Mouse (Mus musculus): ENCODE data around the gene Trim47.
"Not testable (repeated sequence)": the region's sequence is repeated elsewhere in the genome, so short reads cannot be mapped to it uniquely, and the experiment has no call there.

The Trim47 gene

DNA sequence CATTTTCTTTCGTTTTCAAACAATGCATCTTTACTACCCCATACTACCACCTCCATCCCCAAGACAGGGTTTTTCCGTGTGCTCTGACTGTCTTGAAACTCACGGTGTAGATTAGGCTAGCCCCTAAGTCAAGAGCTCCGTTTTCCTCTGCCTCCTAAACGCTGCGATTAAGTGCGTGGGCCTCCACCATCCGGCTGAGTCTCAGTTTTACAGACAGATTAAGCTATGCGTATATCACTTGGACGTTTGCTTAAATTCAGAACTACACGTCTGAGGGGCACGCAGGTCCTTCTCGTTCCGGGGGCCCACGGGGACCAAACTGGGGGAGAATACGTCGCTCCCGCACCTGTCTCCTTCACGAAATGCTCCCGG, 11.1 kb upstream of the Trim47 start:
- no peak for DNase-seq (ENCODE audit: low read depth)

DNA sequence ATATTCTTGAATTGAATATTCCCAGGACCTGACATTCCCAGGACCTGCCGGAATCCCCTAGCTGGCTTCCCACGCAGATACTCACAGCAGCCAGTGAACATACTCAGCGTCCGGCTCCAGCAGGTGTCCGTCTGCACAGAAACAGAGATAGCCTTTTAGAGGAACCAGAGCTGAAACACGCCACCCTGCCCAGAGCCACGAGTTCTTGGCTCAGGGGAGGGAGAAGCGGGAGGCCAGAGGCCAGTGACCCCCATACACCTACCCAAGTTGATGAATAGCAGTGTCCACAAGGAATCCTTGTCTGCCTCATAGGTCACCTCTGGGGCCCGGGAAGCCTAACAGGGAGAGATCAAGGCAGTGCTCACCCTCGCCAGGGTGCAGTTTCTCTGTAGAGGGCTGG, 7.2 kb upstream of the Trim47 start:
- DNase-seq (ENCODE audit: low read depth): no peak

DNA sequence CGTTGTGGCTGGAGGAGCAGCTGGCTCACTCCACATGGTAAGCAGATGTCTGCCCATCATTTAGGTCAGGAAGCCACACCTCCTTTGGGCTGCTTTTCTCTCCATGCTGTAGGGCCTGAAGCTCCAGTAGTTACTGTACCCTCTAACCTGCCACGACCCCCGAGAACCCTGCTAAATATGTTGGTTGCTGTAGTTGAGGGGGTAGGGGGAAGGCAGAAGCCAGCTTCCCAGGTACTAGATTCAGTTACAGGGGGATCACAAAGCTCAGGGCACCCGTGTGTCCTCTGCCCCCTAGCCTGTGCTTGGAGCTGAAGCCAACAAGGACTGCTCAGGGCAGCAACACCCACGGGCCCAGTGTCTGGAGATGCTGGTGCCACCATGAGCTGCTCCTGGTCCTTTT, 6.5 kb upstream of the Trim47 start:
- DNase-seq (ENCODE audit: low read depth): no peak

DNA sequence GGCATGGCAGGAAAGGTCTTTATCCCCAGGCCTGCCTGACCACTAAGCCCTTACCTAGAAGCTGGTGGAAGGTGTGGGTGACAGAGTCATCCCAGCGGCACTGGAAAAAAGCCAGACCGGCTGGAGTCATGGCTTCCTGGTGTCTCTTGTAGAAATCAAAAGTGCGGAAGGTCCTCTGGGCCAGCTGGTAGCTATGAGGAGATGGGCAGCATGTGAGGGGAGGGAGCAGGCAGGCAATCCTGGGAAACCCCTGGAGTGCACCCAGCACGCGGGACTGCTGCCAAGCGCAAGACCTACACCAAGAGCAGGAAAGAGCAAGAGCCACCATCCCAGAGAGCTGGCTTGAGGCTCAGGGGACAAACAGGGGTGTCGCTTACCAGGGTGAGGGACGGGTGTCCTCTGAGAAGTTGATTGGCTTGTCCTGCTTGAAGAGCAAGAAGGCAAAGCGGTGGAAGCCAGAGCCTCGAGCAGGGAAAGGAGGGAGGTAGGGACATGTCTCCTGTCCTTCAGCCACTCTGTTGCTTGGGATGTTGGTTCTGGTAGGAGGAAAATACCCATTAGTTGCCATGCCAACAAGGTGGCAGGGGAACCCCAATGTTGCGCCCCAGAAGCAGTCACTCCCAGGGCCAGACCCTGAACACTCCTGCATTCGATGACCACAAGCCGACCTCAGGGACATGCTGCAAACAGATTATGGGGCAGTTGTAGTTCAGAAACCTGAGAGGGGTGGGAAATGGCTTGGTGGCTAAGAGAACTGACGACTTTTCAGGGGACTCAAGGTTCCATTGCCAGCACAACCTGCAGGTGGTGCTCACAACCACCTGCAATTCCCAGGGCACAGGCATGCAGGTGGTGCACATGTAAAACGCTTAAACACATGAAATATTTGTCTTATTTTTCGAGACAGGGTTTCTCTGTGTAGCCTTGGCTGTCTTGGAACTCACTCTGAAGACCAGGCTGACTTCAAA, 5.6 kb upstream of the Trim47 start:
- no peak for DNase-seq (ENCODE audit: low read depth)

DNA sequence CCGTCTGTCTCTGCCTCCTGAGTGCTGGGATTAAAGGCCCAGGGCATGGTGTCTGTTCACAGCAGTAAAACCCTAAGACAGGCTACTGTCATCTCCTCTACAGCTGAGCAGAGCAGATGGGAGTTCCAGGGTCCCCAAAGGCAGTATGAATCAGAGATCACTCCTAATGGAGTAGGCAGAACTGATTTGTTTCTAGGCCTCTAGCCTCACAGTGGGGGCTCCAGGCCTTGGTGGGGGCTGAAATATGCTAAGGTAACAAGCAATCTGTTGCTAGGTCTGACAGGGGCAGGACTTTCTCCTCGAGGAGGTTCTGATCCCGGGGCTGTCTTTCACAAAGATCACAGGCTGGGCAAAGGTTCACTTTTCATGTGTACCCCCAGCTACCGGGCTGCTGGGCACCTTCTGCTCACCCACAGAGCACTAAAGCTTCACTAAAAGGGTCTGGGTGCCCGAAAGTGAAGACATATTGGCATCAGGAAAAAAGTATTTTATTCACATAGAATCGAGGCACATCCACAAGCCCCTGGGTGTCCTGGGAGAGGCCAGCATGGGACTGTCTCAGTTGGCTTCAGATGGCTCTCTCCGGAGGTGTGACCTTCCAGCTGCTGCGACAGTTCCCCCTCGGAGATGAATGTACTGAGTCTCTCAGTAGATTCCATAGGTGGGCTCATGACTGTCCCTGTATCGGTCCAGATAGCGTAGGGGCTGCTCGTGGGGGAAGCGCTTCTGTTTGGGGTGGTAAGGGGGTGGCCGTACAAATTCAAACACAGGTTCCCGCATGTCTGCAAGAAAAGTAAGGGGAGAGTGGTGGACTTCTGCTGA, 4.5 kb upstream of the Trim47 start:
- no peak for DNase-seq (ENCODE audit: low read depth)

DNA sequence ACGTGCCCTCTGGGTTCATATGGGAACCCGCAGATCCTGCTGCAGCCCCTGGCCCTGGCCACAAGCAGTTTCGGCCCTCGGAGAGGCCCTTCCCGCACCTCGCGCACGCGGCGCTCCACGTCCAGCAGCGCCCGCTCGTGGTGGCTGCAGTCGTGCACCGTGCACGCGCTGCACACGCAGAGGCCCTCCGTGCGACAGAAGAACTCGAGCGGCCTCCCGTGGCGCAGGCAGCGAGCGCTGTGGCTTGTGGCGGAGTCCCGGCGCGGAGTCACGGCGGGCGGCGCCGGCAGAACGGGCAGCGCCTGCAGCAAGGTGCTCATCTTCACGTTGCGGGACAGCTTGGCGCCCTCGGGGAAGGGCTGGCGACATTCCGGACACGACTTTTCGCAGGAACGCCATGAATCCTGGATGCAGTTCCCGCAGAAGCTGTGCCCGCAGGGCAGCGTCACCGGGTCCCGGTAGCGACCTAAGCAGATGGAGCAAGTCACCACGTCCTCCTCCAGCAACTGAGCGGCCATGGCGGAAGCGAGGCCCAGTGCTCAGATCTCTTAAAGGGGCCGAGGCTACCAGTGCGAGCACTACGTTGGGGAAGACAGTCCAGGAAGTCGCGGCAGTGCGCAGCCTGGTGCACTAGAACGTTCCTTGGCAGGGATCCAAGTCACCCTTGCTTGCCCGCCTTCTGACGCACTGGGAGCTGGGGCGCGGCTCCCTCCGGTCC, 3.6 kb upstream of the Trim47 start, which contains the start of gene Trim65:
Trim65 (minus strand) TSS at position 641 of the 718 bp plus-strand sequence.
- peak; percentile 78 for DNase-seq (ENCODE audit: low read depth)

DNA sequence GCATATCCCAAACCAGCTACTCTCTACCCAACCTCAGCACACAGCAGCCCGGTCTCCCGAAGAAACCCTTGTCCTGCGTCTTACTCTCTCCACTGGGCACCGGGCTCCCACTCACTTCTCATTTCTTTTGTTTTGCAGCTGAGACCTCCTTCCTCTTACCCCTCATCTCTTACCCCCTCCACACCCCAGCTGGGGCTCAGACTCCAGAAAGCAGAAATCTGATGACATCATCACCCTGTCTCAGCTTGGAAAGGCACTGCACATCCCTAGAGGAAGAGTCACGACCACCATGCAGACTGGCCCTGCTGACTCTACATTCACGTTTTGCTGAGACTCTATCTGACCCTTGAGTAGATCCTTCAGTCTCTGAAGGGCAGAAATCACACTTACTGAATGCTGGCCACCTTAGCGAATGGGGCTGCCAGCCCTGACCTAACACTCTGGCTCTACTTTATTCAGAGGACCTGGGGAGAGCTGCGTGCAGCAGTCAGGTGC, 3.0 kb upstream of the Trim47 start:
- no peak for DNase-seq (ENCODE audit: low read depth)

DNA sequence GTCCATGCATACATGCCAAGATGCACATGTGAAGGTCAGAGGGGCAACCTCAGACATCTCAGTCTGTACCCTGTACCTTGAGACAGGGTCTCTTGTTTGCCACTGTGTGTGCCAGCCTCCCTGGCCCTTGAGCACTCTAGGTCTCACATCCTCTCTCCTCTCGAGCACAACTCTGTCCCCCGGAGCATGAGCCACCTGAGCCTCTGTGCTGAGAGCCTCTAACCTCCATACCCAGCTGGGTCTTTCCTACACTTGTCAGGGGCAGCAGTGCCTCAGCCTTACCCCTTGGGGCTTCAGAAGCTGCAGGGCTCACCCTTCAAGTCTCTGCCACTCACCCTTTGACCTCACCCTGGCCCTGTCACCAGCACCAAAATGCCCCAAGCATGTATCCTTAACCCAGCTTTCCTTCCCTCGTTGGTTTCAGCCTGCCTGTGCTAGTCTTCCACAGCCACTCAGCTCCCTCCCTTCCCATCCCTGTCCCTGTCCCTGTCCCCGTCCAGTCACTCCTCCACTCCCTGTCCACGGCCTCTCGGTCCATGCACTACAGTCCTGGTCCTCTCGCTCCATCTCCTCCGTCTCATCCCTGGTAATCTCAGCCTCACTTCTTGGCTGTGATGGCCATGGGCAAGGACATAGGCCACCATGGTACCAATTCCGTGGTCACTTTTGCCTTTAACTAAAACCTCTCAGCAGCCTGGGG, 2.2 kb upstream of the Trim47 start:
- no peak for DNase-seq (ENCODE audit: low read depth)

DNA sequence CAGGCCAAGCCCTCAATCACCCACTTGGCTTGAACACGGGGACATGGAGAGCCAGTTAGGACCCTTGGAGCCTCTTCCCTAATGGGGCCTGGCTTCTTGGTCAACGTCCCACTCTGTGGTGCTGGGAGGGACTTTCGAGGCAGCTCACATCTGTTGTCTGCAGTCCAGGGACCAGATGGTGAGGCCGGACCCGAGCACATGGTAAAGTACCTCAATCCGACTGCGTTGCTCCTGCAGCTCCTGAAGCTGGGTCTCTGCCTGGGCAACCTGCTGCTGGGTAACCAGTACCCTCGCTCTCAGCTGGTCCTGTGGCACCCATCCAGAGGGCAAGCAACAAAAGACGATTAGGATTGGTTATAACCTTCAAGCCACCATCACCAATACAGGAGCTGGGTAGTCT, 976 bp upstream of the Trim47 start:
- DNase-seq (ENCODE audit: low read depth): no peak

DNA sequence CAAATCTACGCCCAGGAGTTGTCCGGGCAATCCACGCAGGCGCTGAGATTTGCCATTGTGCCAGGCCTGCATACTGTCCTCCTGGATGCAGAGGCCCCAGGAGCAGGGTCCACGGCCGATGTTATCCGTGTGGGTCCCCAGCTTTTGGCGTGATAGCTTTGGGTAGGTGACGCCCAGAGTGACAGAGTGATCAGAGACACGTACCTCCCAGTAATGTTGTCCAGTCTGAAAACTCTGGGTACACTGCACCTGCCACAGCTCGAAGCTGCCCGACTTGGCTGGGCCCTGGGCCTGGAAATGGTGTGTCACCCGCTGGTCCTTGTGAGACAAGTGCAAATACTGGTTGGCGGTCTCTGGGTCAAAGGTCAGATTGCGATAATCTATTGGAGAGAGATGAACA, 749 bp downstream of the Trim47 start:
- no peak for DNase-seq (ENCODE audit: low read depth)

DNA sequence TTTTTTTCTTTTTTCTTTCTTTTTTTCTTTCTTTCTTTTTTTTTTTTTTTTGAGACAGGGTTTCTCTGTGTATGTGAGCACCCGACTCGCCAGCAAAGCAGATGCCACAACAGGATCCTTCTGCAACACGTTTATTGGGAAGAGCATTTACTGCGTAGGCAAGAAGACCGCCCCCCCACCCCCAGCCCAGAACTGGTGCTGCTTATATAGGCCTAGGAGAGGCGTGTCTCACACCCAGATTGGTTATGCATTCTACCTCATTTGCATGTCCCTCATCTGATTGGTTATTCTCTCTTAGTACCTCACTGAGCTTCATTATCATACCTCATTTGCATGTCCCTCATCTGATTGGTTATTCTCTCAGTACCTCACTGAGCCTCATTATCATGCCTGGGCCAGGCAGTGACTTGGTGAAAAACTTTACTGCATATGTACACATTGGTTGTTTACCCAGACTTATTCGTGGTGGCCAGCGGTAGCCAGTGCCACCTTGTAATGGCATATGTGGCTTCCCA, 5.2 kb downstream of the Trim47 start:
- not testable (repeated sequence) for DNase-seq (ENCODE audit: low read depth)

DNA sequence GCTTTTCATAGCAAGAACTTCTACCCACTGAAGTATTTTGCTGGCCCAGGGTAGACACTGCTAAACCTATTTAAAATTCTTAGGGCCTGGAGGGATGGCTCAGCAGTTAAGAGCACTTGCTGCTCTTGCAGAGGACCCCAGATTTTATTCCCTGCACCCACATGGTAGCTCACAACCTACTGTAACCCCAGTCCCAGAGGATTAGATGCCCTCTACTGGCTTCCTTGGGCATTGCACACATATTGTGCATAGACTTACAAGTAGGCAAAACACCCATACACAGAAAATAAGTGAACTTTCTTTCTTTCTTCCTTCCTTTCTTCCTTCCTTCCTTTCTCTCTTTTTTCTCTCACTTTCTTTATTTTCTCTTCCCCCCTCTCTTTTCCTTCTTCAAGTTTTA, 9.2 kb downstream of the Trim47 start:
- no peak for DNase-seq (ENCODE audit: low read depth)

DNA sequence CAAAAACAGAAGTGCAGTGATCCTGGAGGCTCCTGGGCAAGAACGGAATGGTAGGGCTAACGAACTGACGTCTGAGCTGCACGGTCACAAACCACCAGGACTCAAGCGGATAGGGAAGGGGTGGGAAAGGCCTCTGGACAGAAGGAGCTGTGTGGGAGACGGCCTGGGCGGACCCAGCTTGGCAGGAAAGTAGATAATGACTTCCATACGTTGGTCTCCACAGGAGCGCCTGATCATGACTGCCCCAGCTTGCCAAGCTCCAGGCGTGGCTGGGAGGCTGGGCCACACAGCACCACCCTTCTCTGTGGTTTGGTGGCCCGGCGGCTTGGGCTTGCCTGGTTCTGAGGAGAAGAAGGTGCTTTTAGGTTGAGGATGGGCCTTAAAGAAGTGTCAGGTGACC, 9.8 kb downstream of the Trim47 start:
- no peak for DNase-seq (ENCODE audit: low read depth)

DNA sequence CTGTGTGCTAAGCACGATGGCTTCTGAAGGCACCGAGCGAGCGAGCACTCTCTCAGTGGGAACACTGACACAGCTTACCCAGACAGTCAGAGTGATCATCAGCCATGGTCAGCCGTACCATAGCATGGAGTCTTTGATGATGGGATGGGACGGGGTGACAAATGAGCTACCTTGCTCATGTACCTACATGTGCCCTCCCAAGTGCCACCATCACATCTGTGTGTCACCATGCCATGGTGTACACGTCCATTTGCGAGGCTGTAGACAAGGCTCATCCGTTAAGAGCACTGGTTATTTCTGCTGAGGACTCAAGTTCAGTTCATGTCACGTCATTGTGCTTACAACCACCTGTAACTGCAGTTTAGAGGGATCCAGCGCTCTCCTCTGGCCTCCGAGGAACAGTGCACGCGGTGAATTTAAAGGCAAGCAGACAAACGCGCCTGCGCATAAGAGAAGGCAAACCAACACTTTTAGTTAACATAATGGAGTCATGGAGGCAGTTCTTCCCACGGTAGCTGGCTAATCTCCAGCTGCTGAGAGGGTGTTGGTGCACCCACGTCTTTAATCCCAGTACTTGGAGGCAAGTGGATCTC, 15.3 kb downstream of the Trim47 start:
- no peak for DNase-seq (ENCODE audit: low read depth)

DNA sequence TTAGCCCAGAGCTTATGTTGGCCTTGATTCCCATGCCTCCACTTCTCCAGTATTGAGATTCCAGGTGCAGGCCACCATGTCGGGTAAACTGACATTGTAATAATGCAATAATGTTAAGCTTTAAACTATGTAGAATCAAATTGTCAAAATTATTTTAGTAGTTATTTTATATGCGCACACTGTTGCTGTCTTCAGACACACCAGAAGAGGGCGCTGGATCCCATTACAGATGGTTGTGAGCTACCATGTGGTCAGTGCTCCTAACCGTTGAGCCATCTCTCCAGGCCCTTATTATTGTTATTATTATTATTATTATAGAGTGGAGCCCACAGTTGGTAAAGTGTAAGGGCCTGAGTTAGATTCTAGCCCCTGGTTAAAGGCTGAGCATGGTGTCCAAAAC, 15.9 kb downstream of the Trim47 start:
- DNase-seq (ENCODE audit: low read depth): no peak

DNA sequence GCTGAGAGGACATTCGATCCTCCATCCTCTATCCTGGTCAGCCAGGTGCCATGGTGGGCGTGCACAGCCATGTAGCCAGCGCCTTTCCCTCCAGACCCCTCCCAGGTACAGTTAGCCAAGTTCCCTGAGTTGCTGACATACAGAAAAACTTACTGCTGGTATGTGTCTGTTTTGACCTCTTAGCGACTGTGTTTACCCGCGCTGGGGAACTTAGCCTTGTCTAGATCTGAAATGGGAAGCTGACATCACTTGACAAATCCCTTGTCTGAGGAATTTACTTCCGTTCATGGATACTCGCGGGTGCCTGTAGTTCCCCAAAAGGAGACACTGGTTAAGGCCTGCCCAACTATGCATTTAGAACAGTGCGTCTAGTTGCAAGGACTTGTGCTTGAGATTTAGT, 16.5 kb downstream of the Trim47 start:
- no peak for DNase-seq (ENCODE audit: low read depth)

DNA sequence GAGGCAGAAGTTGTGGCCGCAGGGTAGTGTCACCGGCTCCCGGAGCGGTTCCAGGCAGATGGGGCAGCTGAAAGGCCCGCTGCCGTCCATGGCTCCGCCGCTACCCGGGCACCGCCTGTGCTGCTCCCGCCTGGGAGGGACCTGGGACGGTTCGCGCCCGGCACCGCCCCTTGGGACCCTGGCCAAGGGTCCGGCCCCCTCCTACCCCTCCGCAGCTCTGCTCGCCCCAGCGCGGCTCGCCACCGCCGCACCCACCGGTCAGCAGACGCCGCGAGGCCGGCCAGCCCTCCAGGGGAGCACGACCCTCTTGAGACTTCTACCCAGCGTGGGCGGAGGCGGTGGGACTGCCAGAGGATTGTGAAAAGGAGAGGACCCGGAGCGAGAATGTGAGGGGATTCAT, 16.9 kb downstream of the Trim47 start:
- DNase-seq (ENCODE audit: low read depth): no peak

DNA sequence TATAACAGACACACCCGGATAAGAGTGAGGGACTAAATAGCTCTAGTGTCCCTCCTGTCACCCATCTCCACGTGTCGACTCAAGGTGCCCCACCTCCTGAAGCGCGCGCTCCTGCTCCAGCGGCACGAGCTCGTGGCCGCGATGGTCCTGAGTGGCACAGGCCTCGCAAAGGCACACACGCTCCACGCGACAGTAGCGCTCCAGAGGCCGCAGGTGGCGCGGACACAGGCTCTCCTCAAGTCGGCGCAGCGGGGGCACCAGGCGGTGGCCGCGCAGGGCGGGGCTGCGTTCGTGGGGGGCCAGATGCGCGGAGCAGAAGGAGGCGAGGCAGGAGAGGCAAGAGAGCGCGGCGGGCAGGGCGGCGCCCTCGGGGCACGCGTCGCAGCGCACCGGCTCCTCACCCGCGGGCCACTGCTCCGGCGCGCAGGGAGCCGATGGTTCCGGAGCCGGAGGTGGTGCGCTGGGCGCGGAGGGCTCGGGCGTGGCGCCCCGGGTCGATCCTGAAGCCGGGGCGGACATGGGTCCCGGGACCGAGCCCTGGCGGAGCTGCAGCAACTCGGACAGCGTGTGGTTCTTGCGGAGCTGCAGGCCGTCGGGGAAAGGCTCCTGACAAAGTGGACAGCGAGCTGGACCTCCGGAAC, 17.4 kb downstream of the Trim47 start:
- no peak for DNase-seq (ENCODE audit: low read depth)

DNA sequence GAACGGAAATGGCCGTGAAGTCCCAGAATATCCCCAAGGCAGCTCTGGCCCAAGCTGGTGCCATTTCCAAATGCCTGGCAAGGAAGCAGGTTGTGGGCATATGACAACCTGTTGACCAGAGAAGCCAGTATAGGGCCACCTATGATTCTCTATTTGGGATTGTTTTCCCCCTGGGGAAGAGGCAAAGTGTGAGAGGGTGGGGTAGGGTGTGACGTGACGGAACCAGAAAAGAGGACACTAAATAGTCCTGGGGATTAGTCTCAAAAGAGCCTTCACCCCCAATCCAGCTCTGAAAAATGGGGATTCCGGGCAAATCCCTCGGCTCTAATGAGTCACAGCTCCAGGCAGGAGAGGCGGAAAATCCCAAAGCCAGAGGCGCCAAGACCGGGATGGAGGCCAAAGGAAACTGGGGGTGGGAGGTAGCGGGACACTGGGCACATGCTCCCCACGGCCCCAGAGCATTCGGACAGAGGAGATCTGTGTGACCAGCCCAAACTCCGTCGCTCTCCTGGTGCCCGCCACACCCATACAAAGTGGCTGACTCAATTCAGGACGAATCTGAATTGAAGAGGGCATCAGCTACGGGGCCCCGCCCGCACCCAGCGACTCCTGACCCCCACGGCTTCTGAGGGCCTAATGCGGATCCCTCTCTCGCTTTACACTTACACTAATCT, 18.4 kb downstream of the Trim47 start:
- DNase-seq (ENCODE audit: low read depth): no peak

DNA sequence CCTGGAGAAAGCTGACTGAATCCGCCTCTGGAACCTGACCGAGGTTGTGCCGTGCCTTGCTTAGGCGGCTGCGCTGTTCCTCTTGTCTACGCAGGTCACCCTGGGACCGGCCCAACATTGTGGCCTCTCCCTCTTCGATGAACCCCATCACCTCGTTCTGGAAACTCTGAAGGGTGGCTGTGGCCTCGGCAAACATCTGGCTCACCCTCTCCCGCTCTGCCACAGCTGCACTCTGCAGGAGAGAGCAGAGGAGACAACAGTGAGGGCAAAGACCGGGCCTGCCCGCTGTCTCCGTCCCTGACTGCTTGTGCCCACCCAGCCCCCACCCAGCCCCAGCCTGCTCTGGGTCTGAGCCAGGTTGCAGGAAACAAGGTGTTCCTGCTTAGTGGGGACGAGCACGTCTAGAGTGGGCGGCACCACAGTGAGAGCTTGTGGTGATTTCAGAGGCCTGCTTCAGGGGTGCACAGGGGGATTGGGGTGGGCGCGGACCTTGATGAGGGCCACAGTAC, 19.2 kb downstream of the Trim47 start:
- DNase-seq (ENCODE audit: low read depth): no peak
